Mouse (Mus musculus) 416B (cell line): ENCODE results near the gene Phox2a.

ENCODE experiments used
- DNase-seq: peaks from one replicate; pipeline ENCODE4 v3.0.0; 2011; ENCODE audit warnings: low read depth

Gene Phox2a

GRCm38 (mm10) chr7:101817861-101818401, at the start of gene Phox2a:
Gene Phox2a, plus strand, starts transcription at chr7:101818313.
- DNase-seq: no peak

GRCm38 (mm10) chr7:101770051-101770450, 48.1 kb upstream of the Phox2a start:
- no peak for DNase-seq

GRCm38 (mm10) chr7:101771604-101772003, 46.5 kb upstream of the Phox2a start:
- no peak for DNase-seq

- DNase-seq: no peak
Measured at GRCm38 (mm10) chr7:101772687-101773086, 45.4 kb upstream of the Phox2a start.

- DNase-seq: peak; percentile 64
Measured at GRCm38 (mm10) chr7:101777053-101777452, 41.1 kb upstream of the Phox2a start.

- DNase-seq: no peak
Measured at GRCm38 (mm10) chr7:101820295-101821030, 2.4 kb downstream of the Phox2a start.

- no peak for DNase-seq
Measured at GRCm38 (mm10) chr7:101821571-101822501, 3.7 kb downstream of the Phox2a start.

- no peak for DNase-seq
Measured at GRCm38 (mm10) chr7:101822836-101823757, 5.0 kb downstream of the Phox2a start.

- DNase-seq: no peak
Measured at GRCm38 (mm10) chr7:101823758-101824630, 5.9 kb downstream of the Phox2a start.

GRCm38 (mm10) chr7:101830373-101830772, 12.3 kb downstream of the Phox2a start:
- DNase-seq: no peak

GRCm38 (mm10) chr7:101831437-101831836, 13.3 kb downstream of the Phox2a start:
- DNase-seq: no peak

GRCm38 (mm10) chr7:101832372-101832771, 14.3 kb downstream of the Phox2a start:
- no peak for DNase-seq

GRCm38 (mm10) chr7:101833352-101833751, 15.2 kb downstream of the Phox2a start:
- no peak for DNase-seq

- DNase-seq: no peak
Measured at GRCm38 (mm10) chr7:101833916-101834584, 15.9 kb downstream of the Phox2a start.

GRCm38 (mm10) chr7:101834903-101835302, 16.8 kb downstream of the Phox2a start:
- DNase-seq: no peak

- DNase-seq: peak; percentile 62
Measured at GRCm38 (mm10) chr7:101835457-101836109, 17.5 kb downstream of the Phox2a start.

- peak; percentile 63 for DNase-seq
Measured at GRCm38 (mm10) chr7:101836271-101837153, 18.4 kb downstream of the Phox2a start.

- DNase-seq: peak; percentile 50
Measured at GRCm38 (mm10) chr7:101837154-101837605, 19.1 kb downstream of the Phox2a start.
